ENCODE assay signal across 16 mouse cellular contexts in the genomic region with DNA sequence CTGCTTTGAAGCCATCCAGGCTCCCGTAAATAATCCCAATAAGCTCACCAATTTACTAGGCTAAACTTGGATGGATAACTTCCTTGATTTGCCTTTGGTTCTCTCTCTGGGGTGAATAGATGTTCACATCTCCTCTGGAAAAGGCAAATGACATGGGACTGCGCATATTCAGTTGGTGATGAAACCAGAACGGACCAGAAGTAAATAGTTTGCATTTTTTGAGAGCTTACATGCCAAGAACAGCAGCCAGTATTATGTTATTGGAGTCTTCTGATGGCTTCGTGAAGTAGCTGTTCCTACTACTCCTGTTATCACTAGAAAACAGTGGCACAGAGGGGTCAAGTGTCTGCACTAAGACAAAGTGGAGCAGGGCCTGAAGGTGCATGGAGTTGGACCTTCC.
"Had no signal": no experiment of that assay in that cellular context is flagged by ENCODE, and none has a peak within 500 bp of the region (broad histone marks: within the 10 kb centered on the region; RNA-seq: fewer than 3 reads in every experiment).

No protein-coding gene starts in this region.

- DNase-seq: gastrocnemius, postnatal 25 days; heart, adult 2 months; kidney, adult 18-20 months; layer of hippocampus, adult 9-11 months; layer of hippocampus, postnatal 36 days; left cerebral cortex, postnatal 4 days; liver, embryonic 13.5 days had no signal

- H3K4me3 ChIP-seq: heart, adult 2 months; heart, embryonic 13.5 days; heart, embryonic 15.5 days; hindbrain, embryonic 10.5 days; hindbrain, embryonic 12.5 days; hindbrain, embryonic 15.5 days; limb, embryonic 13.5 days; limb, embryonic 15.5 days; liver, embryonic 13.5 days; liver, embryonic 15.5 days had no signal

- H3K27ac ChIP-seq: heart, adult 2 months; heart, embryonic 13.5 days; heart, embryonic 15.5 days; hindbrain, embryonic 10.5 days; hindbrain, embryonic 12.5 days; hindbrain, embryonic 15.5 days; hindbrain, postnatal 0 days; limb, embryonic 13.5 days; limb, embryonic 15.5 days; liver, embryonic 13.5 days; liver, embryonic 15.5 days had no signal
